Mouse (Mus musculus) spleen, postnatal 10 days (tissue): ENCODE results near the gene Fcor.

Source experiments
- DNase-seq, 2 experiments: peaks; one replicate each; pipeline ENCODE4 v3.0.0; 2021 to 2022; ENCODE audit warnings: low spot score in 2 of 2

Gene Fcor

DNA sequence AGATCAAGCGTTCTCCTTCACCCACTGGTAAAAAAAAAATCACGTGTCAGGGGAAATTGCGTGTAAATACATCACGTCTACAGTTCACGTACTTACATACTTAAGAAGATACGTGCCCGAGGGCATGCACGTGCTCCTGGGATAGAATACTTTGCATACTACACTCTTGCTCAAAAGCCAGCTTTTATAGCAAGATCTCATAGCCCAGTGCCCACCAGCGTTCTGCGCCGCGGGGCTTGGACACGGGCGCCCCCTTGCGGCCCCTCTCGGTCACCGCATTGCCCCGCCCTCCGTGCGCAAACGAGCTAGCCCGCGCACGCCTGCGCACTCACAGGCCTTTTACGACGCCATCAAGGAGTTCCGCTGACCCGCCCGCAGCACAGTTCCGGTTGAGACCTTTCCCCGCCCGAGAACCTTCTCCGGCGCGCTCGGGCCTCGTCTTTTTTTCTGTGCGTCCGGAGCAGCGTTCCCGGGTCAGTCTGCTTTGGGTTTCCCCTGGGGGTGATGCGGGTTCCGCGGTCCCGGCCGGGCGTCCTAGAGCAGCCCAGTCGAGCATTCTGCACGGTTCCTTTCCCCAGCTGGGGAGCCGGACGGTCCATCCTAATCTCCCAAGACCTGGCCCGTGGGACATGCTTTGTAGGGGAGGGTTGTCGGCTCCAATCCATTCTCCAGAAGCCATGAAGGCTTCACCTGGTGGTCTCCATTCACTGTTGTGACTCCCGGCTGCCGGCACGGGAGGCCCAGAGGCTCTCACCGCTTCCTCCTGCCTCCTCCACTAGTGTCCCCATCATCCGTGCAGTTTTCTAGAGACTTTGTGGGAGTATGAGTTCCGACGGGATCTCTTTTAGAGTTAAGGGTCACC is 4.2 kb upstream of the Fcor start, which contains the start of gene Trappc5:
Trappc5 (plus strand) TSS at position 169 of the 862 bp plus-strand sequence.
- DNase-seq, result peak; percentile 89 to 94

DNA sequence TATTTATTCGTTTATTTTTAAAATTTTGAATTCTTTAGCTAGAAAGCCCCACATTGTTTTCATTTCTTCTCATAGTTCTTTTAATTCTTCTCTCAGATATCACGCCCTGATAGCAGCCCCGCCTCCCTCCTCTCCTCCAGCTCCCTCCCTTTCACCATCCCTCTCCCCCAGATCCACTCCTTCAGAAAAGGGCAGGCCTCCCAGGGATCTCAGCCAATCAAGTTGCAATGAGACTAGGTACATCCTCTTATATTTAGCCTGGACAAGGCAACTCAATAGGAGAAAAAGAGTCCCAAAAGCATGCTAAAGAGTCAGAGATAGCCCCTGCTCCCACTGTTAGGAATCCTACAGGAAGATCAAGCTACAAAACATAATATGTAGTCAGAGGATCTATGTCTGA is 2.5 kb upstream of the Fcor start:
- no peak for DNase-seq

DNA sequence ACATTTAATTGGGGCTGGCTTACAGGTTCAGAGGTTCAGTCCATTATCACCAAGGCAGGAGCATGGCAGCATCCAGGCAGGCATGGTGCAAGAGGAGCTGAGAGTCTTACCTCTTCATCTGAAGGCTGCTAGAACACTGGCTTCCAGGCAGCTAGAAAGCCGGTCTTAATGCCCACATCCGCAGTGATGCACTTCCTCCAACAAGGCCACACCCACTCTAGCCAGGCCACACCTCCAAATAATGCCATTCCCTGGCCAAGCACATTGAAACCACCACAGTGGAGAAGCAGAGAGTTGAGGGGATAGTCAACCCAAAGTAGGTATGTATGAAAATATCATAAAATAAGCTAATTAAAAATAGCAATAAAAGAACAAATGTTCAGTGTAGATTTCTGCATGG is 1.8 kb downstream of the Fcor start:
- peak in 1 of 2 experiments; percentile 59 for DNase-seq

DNA sequence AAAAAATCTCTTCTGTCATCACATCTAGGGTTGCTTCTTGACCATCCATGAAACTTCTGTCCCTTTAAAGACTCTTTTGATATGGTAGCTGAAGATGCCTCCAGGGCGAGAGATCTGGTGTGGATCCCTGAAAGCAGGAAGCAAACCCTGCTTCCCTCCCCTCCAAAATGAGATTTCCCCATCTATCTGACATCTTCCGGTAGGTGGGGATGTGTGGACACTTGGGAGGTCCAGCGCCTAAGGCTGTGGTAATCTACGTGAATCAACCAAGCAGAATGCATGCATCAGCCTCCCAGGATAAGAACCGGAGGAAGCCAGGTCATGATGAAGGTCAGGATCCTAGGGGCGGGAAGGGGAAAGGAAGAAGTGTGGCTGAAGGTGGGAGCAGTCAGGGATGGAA is 6.7 kb downstream of the Fcor start, which contains the start of gene Mcemp1:
Mcemp1 (plus strand) TSS at position 248 of the 400 bp plus-strand sequence.
- no peak for DNase-seq

DNA sequence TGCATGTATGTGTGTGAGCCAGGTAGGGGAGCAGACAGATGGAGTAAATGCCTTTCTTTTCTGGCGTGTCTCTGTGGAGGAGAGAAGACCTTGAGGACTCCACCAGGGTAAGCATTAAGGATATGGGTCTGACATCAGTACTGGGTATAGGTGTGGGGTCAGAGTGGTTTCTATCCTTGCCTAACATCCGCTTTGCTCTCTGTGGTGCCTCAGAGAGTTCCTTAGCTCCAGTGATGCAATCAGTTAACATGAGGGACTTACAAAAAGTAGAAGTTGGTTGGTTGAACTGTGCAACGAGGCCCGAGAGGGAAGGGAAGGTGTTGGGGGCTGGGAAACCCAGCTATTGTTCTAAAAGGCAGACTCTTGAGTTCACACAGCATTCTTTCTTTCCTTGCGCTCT is 7.8 kb downstream of the Fcor start:
- DNase-seq, result no peak

DNA sequence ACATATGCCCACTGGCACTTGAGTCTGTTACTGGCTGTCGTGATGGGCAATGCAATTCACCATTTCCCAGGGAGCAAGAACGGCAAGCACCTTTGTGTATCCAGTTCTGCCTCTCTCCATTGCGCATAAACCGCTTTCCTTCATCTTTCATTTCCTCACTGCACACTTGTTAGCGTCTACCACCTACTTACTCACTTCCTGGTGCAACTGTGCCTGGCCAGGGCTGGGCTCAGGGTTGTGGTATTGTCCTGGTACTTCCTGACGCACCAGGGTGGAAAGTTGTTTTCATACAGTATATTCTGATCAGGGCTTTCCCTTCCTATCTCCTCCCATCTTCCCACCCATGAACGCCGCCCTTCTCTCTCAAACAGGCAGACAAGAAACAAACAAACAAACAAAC is 11.3 kb downstream of the Fcor start:
- DNase-seq, result no peak

DNA sequence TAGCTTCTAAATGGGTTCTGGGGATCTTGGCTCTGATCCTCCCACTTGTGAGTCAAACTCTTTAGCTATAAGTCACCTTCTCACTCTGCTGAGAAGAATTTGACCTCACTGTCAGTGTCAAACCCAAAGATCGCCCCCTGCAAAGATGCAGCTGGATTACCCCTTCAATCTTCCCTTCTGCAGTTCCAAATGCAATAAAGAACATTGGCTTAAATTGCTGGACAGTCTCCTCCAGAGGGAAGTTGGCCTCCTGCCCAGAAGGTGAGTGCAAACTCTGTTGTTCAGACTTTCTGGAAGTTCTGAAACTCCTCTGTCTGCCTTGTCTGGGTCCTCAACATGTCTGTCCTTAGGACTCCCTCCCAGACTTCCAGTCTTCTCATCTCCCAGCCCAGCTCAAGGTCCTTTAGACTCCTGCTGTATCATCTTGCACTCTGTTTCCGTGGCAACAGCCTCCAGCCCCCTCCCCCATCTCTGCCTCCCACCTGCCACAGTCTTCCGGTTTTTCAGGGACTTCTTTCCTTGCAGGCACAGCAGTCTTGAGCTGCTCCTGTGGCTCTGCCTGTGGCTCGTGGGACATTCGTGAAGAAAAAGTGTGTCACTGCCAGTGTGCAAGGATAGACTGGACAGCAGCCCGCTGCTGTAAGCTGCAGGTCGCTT is 15.3 kb downstream of the Fcor start:
- DNase-seq, result no peak

DNA sequence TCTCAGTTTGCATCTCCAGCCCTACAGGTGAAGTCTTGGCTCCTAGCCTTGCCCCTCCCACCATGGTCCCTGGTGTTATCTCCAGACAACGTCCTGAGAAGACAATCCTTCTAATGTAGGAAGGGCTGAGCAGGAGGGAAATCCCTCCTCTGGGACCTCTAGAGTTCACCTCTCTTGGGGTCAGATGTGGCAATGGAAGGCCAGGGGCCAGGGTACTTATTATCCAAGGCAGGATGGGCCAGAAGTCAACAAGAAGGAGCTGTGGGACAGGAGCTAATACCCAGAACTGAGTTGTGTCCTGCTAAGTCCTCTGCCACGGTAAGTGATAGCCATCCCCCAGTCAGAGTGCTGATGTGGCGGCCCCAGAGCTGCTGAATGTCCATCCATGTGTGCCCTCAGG is 16.6 kb downstream of the Fcor start, which contains the start of gene Retn:
Retn (plus strand) TSS at position 245 of the 400 bp plus-strand sequence.
- no peak for DNase-seq

DNA sequence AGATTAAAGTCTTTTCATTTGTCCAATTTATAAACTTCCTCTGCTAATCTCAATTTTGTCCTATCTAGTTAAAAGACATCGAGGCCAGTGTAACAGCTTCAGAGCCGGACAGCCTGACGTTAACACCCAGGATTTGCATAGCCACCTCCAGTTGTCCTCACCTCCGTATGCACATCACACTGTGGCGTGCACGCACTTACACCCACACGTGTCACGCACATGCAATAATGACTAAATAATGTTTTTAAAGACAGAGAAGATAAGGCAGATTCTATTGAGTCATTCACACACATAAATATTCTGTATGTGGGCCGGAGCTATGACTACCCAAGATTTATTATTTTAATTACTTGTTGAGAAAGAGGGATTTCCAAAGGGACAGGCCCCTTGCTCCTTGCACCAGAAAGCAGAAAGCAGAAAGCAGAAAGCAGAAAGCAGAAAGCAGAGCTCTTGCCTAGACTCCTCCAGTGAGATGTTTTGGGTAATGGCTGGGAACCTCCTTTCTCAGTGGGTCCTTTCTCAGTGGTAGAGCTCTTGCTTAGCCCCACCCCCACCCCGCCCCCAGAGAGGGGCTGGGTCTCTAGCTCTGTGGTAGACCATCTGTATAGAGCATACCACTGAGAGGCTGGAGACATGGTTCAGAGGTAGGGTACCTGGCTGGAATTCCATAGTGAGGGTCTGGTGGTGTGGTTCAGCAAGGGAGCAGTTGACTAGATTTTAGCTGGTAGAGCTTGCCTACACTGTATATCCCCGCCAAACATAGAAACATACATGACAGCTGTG is 17.2 kb downstream of the Fcor start:
- DNase-seq, result no peak

DNA sequence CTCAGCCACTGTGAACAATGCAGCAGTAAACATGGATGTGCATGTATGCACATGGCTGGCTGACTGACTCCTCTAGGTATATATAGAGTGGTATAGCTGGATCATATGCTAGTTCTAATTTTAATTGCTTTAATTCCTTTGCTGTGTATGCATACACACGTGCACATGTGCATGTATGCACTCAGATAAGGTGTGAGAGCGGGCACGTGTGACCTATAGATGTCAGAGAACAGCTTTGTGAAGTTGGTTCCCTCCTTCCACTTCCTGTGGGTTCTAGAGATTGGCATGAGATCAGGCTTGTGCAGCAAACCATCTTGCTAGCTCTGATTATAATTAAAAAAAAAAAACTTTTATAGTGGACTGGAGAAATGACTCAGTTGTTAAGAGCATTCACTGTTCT is 19.3 kb downstream of the Fcor start:
- DNase-seq, result no peak

DNA sequence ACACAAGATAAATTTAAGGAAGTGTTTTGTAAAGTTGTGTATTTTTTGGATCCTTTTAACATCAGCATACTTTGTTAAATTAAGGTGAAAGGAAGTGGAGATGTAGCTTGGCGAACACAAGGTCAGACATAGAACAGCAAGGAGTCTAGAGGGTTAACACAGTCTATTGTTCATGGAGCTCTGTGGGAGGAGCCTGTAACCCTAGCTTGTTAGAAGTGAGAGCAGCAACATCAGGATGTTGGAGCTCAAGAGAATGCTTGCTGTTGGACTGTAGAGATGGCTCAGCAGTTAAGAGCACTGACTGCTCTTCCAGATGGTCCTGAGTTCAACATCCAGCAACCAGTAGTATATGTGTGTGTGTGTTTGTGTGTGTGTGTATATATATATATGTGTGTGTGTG is 23.2 kb downstream of the Fcor start:
- no peak for DNase-seq

DNA sequence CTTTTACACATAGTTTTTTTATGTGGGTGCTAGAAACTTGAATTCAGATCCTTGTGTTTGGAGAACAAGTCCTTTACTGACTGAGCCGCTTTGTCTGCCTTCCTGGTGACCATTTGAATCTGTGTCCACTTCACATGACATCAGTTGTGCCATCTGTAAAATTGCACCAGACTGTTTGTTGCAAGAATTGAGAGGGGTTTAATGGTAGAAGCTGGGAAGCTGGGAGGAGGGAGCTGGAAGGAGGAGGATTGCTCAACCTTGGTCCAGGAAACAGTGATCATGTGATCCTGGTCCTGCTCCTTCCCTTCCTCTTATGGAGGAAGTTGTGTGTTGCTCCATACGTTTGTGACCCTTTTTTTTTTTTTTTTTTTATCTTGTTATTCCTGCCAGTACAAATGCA is 23.9 kb downstream of the Fcor start:
- no peak for DNase-seq

DNA sequence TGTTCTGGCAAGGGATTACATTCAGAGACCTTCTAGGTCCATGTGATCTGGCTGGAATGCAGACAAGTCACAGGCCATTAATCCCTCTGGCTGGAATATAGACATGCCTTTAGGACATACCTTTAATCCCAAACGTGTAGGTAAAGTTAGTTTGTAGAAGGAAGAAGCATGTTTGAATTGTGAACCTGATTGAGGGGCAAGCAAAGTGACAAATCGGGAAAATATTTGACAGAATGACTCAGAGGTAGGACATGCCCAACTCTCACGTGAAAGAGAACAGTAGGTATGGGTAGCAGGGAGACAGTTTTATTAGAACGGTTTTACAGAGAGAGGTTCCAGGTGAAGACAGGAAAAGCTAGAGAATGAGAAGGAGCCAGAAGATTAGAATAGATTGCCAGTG is 24.6 kb downstream of the Fcor start:
- no peak for DNase-seq

DNA sequence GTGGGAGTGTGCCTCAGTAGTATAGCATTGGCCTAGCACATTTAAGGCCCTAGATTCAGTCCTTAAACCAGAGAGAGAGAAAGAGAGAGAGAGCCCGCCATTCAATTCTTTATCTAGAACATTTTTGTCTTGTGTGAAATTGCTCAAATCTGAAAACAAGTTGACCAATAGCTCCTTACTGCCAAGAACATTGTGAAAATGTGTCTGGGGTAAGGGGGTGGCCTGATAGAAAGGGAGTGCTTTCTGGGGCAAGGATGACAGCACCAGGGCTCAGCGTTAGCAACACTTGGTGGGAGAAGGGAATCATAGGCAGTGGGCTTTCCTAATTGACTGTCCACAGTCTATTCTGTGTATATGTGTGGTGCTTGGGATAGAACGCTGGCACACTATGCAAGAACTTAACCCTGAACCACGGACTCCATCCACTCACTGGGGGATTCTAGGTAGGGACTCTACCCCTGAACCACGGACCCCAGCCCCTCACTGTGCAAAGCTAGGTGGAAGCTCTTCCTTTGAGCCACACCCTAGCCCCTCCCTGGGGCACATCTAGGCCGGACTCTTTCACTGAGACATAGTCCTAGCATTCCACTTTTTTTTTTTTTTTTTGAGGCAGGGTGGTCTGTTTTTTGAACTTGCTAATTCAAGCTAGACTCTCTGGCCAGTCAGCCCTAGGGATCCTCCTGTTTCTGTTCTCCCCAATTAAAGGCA is 25.2 kb downstream of the Fcor start:
- DNase-seq, result no peak

DNA sequence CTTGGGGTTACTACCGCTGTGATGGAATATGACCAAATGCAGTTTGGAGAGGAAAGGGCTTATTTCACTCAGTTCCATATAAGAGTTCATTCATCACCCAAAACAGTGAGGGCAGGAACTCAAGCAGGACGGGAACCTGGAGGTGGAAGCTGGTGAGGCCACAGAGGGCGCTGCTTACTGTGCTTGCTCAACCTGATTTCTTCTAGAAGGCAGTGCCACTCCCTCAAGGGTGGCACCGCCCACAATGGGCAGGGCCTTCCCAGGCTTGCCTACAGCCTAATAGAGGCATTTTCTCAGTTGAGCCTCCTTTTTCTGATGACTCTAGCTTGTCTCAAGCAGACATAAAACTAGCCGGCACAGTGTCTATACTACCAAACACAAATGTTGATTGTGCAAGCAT is 26.4 kb downstream of the Fcor start:
- DNase-seq, result peak; percentile 24 to 78

DNA sequence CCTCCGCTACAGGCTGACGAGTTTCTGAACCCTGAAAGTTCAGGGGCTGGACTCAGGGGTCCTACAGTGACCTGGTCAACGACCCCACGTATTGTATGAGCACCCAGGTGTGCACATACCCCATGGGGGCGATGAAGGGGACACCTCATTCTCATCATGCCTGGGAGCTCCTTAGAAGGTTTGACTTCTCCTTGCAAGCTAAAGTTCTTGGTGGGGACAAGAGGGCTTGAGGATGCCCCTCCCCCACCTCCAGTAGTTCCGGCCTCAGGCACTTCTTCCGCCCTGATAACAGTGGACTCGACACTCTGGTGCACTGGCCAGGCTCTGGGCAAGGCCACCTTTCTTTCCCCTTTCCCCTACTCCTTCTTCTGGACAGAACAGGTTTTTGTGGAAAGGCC is 40.7 kb downstream of the Fcor start:
- peak in 1 of 2 experiments; percentile 55 for DNase-seq

DNA sequence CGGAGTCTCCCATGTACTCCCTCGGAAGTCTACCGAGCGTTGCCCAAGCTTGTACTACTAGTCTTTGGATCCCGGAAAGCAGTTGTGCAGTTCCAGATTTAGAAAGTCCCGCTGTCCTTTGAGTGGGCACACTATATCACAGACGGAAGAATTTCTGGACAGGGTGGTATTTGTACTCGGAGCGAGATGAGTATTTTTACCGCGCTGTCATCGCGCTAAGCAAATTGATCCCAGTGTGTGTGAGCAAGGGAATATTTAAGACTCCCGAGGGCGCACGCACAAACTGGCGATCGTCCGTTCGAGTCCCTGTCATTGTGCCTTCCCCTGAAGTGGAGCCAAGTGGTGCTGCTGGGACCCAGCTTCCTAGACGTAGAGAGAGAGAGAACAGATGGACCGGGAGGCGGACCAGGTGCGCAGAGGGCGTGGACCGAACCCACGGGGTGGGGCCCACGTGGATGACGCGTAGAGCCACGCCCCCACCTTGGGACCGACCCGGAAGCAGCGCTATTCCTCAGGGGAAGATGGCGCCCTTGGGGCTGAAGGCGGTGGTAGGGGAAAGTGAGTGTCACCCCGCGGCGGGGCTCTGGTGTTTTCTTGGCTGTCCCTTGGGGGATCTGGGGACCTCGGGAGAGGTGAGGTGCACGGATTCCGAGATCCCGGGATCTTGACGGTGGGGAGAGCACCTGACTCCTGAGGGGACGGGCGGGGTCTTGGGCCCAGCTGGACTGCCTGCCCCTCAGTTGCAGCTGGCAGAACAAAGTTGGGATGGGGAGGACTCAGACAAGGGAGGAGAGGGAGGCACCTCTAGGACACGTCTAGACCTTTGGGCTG is 41.3 kb downstream of the Fcor start, which contains the start of gene Stxbp2:
Stxbp2 (plus strand) TSS at position 309 of the 831 bp plus-strand sequence.
- DNase-seq, result peak; percentile 68 to 89

DNA sequence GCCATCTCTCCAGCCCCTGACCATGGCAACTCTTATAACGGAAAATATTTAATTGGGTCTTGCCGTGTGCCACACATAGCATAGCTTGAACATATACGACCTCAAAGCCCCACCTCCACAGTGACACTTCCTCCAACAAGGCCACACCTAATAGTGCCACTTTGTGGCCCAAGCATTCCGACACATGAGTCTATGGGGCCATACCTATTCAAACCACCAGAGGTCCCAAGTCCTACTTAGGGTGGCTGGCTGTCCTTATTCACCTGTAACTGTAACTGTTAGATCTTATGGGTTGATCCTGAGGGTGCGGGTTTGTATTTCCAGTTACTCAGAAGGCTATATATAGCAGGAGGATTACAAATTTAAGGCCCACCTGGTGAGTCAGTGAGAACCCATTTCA is 44.1 kb downstream of the Fcor start:
- DNase-seq, result peak in 1 of 2 experiments; percentile 60

DNA sequence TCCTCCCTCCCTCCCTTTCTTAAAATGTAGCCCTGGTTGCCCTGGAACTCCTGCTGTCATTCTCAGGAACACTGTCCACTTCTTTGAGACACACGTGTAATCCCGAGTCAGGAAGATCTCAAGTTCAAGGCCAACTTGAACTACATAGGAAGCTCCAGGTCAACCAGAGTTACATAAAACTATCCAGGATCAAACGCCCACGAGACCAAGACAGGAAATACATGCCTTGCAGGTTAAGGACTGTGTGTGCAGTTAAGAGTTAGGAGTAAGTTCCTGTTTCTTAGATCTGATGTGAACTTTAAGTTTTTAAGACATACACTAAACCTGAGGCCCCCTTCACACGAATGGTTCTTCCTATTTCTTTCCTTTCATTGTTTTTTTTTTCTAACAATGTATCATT is 45.2 kb downstream of the Fcor start:
- no peak for DNase-seq

DNA sequence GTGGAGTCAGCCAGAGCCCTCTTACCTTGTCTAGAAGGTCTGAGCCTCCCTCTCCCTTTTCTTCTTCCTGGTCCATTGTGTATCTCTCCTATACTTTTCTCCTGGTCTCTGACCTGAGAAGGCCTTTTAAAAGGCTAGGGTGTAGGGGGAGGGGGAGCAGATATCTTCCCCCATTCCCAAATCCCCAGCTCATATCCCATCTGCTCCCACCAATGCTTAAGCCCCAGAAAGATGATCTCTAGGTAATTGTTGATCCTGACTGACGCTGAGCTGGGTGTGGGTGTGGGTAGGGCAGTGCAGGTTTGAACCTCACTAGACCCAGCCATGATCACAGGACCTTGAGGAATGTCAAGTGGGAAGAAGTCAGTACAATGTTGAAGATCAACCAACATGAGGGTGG is 46.7 kb downstream of the Fcor start, which contains the start of gene Pcp2:
Pcp2 (minus strand) TSS at position 101 of the 400 bp plus-strand sequence.
- DNase-seq, result no peak
